Mouse (Mus musculus) hindbrain, embryonic 13.5 days (tissue): Measurements from ENCODE around the gene Dnttip1. TPM values are rescaled to one million over a fixed set of nuclear protein-coding genes. Genes with fewer than 3 reads are reported as not detected.

ENCODE experiments used
- ATAC-seq: fragments of 200-750 bp; cut with Nextera tagmentation; 2 replicates; pipeline ENCODE4 v1.8.0; 2017; ENCODE audit warnings: moderate TSS enrichment; ENCODE audit not compliant: low FRiP score
- H3K27ac ChIP-seq: fragments of 300-500 bp; sonication (generic); 2 replicates; pipeline ENCODE4 v1.5.1; 2015; ENCODE audit warnings: inconsistent platforms, mild to moderate bottlenecking, moderate library complexity
- H3K27me3 ChIP-seq: fragments of 300-500 bp; sonication (generic); 2 replicates; pipeline ENCODE4 v1.6.1; 2015; ENCODE audit warnings: mild to moderate bottlenecking, inconsistent platforms
- H3K36me3 ChIP-seq: fragments of 300-500 bp; sonication (generic); 2 replicates; pipeline ENCODE4 v1.6.1; 2015; ENCODE audit warnings: mild to moderate bottlenecking, inconsistent platforms
- H3K4me1 ChIP-seq: fragments of 300-500 bp; sonication (generic); replicated peaks from 2 replicates; pipeline ENCODE4 v1.6.1; 2015; ENCODE audit warnings: inconsistent platforms
- H3K4me2 ChIP-seq: fragments of 300-500 bp; sonication (generic); 2 replicates; pipeline ENCODE4 v1.6.1; 2015; ENCODE audit warnings: inconsistent platforms, mild to moderate bottlenecking, moderate library complexity
- H3K4me3 ChIP-seq: fragments of 300-500 bp; sonication (generic); 2 replicates; pipeline ENCODE4 v1.5.1; 2015; ENCODE audit warnings: mild to moderate bottlenecking, inconsistent platforms
- H3K9ac ChIP-seq: fragments of 300-500 bp; sonication (generic); 2 replicates; pipeline ENCODE4 v1.6.1; 2015; ENCODE audit warnings: mild to moderate bottlenecking, inconsistent platforms
- H3K9me3 ChIP-seq: fragments of 300-500 bp; sonication (generic); 2 replicates; pipeline ENCODE4 v1.6.1; 2016; ENCODE audit warnings: inconsistent platforms
- WGBS: fragments of 180-500 bp; shearing (Covaris S2); methylation state at CpG from one replicate; pipeline ENCODE4 v1.1.7; 2015; 5-methylcytosine and 5-hydroxymethylcytosine counted together
- polyA plus RNA-seq: library from polyadenylated mRNA; unstranded; fragments of >200 nt; fragmentation: Nextera tagmentation; extraction: Ambion mirVana; gene quantifications from 2 replicates; pipeline ENCODE4 v1.2.1, GENCODE M21; 2015

Gene Dnttip1
- polyA plus RNA-seq, 1 experiment from 2014 or later, result 72.3 TPM

GRCm38 (mm10) chr2:164758692-164759091 is 12.9 kb downstream of the Dnttip1 start:
- WGBS, result 82% methylated on average over 1 of the region's 1 CpGs
- no peak for ATAC-seq

GRCm38 (mm10) chr2:164760059-164760833 is 14.5 kb downstream of the Dnttip1 start:
- ATAC-seq, result no peak
- Histone ChIP-seq H3K4me3 (no peak overlapping the region), H3K27me3 (no peaks in the 10 kb centered on the region), H3K27ac (no peak overlapping the region), H3K4me2 (no peak overlapping the region), H3K4me1 (no peaks in the 10 kb centered on the region), H3K36me3 (peaks cover 93% of the 10 kb centered on the region), H3K9me3 (no peaks in the 10 kb centered on the region), H3K9ac (no peak overlapping the region)
- 96% methylated on average over 4 of the region's 4 CpGs for WGBS

More at GRCm38 (mm10) chr2:164758692-164759091, 12.9 kb downstream of the Dnttip1 start:
- no peak overlapping the region for H3K4me2 ChIP-seq
- no peaks in the 10 kb centered on the region for H3K4me1 ChIP-seq
- no peaks in the 10 kb centered on the region for H3K9me3 ChIP-seq
- H3K36me3 ChIP-seq, result peaks cover 100% of the 10 kb centered on the region
- no peak overlapping the region for H3K27ac ChIP-seq
- H3K4me3 ChIP-seq, result no peak overlapping the region
- H3K27me3 ChIP-seq, result no peaks in the 10 kb centered on the region
- H3K9ac ChIP-seq, result no peak overlapping the region

GRCm38 (mm10) chr2:164761502-164761901 is 15.7 kb downstream of the Dnttip1 start:
- peaks cover 93% of the 10 kb centered on the region for H3K36me3 ChIP-seq
- H3K4me2 ChIP-seq, result no peak overlapping the region
- H3K9ac ChIP-seq, result no peak overlapping the region
- no peaks in the 10 kb centered on the region for H3K9me3 ChIP-seq
- H3K27ac ChIP-seq, result no peak overlapping the region
- H3K27me3 ChIP-seq, result no peaks in the 10 kb centered on the region
- 97% methylated on average over 2 of the region's 2 CpGs for WGBS
- no peak overlapping the region for H3K4me3 ChIP-seq
- no peak for ATAC-seq
- H3K4me1 ChIP-seq, result no peaks in the 10 kb centered on the region

- Histone ChIP-seq H3K9ac (0 out of 2 replicates have a peak overlapping the region, but pooled peaks have one; percentile 19), H3K9me3 (no peaks in the 10 kb centered on the region), H3K27ac (no peak overlapping the region), H3K36me3 (peaks cover 93% of the 10 kb centered on the region), H3K4me3 (no peak overlapping the region), H3K27me3 (no peaks in the 10 kb centered on the region), H3K4me2 (no peak overlapping the region), H3K4me1 (no peaks in the 10 kb centered on the region)
- no peak for ATAC-seq
- 97% methylated on average over 4 of the region's 4 CpGs for WGBS
Measured at GRCm38 (mm10) chr2:164761971-164762370, 16.2 kb downstream of the Dnttip1 start.

GRCm38 (mm10) chr2:164762593-164762992 is 16.8 kb downstream of the Dnttip1 start:
- no peak overlapping the region for H3K4me3 ChIP-seq
- H3K27me3 ChIP-seq, result no peaks in the 10 kb centered on the region
- peaks cover 93% of the 10 kb centered on the region for H3K36me3 ChIP-seq
- H3K9ac ChIP-seq, result 0 out of 2 replicates have a peak overlapping the region, but pooled peaks have one; percentile 19
- no peak for ATAC-seq
- H3K27ac ChIP-seq, result no peak overlapping the region
- no peak overlapping the region for H3K4me2 ChIP-seq
- no peaks in the 10 kb centered on the region for H3K9me3 ChIP-seq
- no peaks in the 10 kb centered on the region for H3K4me1 ChIP-seq
- 94% methylated on average over 7 of the region's 7 CpGs for WGBS

- Histone ChIP-seq H3K4me3 (no peak overlapping the region), H3K9ac (no peak overlapping the region), H3K27me3 (no peaks in the 10 kb centered on the region), H3K4me2 (no peak overlapping the region), H3K9me3 (no peaks in the 10 kb centered on the region), H3K27ac (no peak overlapping the region), H3K4me1 (peaks cover 11% of the 10 kb centered on the region), H3K36me3 (peaks cover 70% of the 10 kb centered on the region)
- ATAC-seq, result no peak
- WGBS, result 83% methylated on average over 3 of the region's 3 CpGs
Measured at GRCm38 (mm10) chr2:164765841-164766240, 20.1 kb downstream of the Dnttip1 start.

- ATAC-seq, result no peak
- Histone ChIP-seq H3K4me3 (no peak overlapping the region), H3K4me1 (peaks cover 26% of the 10 kb centered on the region), H3K36me3 (peaks cover 48% of the 10 kb centered on the region), H3K27ac (no peak overlapping the region), H3K9me3 (no peaks in the 10 kb centered on the region), H3K27me3 (no peaks in the 10 kb centered on the region), H3K4me2 (no peak overlapping the region), H3K9ac (no peak overlapping the region)
- 96% methylated on average over 15 of the region's 15 CpGs for WGBS
Measured at GRCm38 (mm10) chr2:164767812-164768540, 22.2 kb downstream of the Dnttip1 start.

GRCm38 (mm10) chr2:164769258-164770037 is 23.7 kb downstream of the Dnttip1 start, which contains the start of gene Ube2c:
TSS of gene Ube2c (plus strand) at chr2:164769898.
- Histone ChIP-seq H3K27me3 (no peaks in the 10 kb centered on the region), H3K4me1 (peaks cover 26% of the 10 kb centered on the region), H3K9me3 (no peaks in the 10 kb centered on the region), H3K36me3 (peaks cover 39% of the 10 kb centered on the region), H3K9ac (peak within 1 kb of the TSS; percentile 72), H3K27ac (no peak within 1 kb of the TSS), H3K4me3 (peak within 1 kb of the TSS; percentile 72), H3K4me2 (peak within 1 kb of the TSS; percentile 98)
- 3% methylated on average over 53 of the region's 53 CpGs for WGBS
- peak; percentile 100 for ATAC-seq

- Histone ChIP-seq H3K9ac (peak overlapping the region; percentile 72), H3K36me3 (peaks cover 32% of the 10 kb centered on the region), H3K4me3 (peak overlapping the region; percentile 72), H3K27me3 (no peaks in the 10 kb centered on the region), H3K27ac (no peak overlapping the region), H3K4me2 (peak overlapping the region; percentile 98), H3K4me1 (peaks cover 26% of the 10 kb centered on the region), H3K9me3 (no peaks in the 10 kb centered on the region)
- ATAC-seq, result no peak
- WGBS, result 5% methylated on average over 15 of the region's 15 CpGs
Measured at GRCm38 (mm10) chr2:164770279-164770678, 24.5 kb downstream of the Dnttip1 start.

- no peak overlapping the region for H3K27ac ChIP-seq
- H3K9me3 ChIP-seq, result no peaks in the 10 kb centered on the region
- H3K4me1 ChIP-seq, result peaks cover 26% of the 10 kb centered on the region
- H3K27me3 ChIP-seq, result no peaks in the 10 kb centered on the region
- no peak for ATAC-seq
- peak overlapping the region; percentile 72 for H3K4me3 ChIP-seq
- peak overlapping the region; percentile 72; the same call in 1 of the 2 replicates for H3K9ac ChIP-seq
- peak overlapping the region; percentile 98 for H3K4me2 ChIP-seq
- 83% methylated on average over 8 of the region's 8 CpGs for WGBS
- peaks cover 24% of the 10 kb centered on the region for H3K36me3 ChIP-seq
Measured at GRCm38 (mm10) chr2:164771123-164771522, 25.3 kb downstream of the Dnttip1 start.

- H3K9me3 ChIP-seq, result no peaks in the 10 kb centered on the region
- 82% methylated on average over 14 of the region's 14 CpGs for WGBS
- H3K4me3 ChIP-seq, result no peak overlapping the region
- peaks cover 26% of the 10 kb centered on the region for H3K4me1 ChIP-seq
- H3K4me2 ChIP-seq, result no peak overlapping the region
- no peak overlapping the region for H3K27ac ChIP-seq
- H3K27me3 ChIP-seq, result 0 out of 2 replicates have a peak, but pooled peaks cover 3% of the 10 kb centered on the region
- H3K9ac ChIP-seq, result no peak overlapping the region
- H3K36me3 ChIP-seq, result peaks cover under 1% of the 10 kb centered on the region; the same call in 1 of the 2 replicates
- ATAC-seq, result no peak
Measured at GRCm38 (mm10) chr2:164773229-164773988, 27.6 kb downstream of the Dnttip1 start.
